Mouse (Mus musculus) layer of hippocampus, adult 6 months (tissue): ENCODE measurements around the gene Necab3. TPM values are rescaled to one million over a fixed set of nuclear protein-coding genes. Genes with fewer than 3 reads are reported as not detected.

Source experiments
- long read RNA-seq, 2 experiments: library from polyadenylated mRNA; unstranded; transcript quantifications; one replicate each; pipeline ENCODE4 v2.0.0; 2019 to 2020
- polyA plus RNA-seq: library from polyadenylated mRNA; unstranded; fragments of <200 nt; fragmentation: Nextera tagmentation; gene quantifications from 2 replicates; pipeline ENCODE4 v1.2.3, GENCODE M21; 2021

Necab3 gene
- polyA plus RNA-seq, result 27.0 and 29.4 TPM in 2 replicates
- long read RNA-seq, experiment 1, transcript Necab3-201 (13 exons, 1,829 nt), result major isoform, 42 of 59 reads
- long read RNA-seq, experiment 1, partial matches to known transcripts, result 5 of 59 reads
- long read RNA-seq, experiment 1, other reads (novel, unspliced or antisense), result 12 of 59 reads
- long read RNA-seq, experiment 2, transcript Necab3-201 (13 exons, 1,829 nt), result major isoform, 190 of 265 reads
- long read RNA-seq, experiment 2, partial matches to known transcripts, result 4 of 265 reads
- long read RNA-seq, experiment 2, other reads (novel, unspliced or antisense), result 71 of 265 reads

GRCm38 (mm10) chr2:154558264-154559039 is at the start of gene Necab3:
Gene Necab3 (minus strand): TSS chr2:154558890.

GRCm38 (mm10) chr2:154603638-154604153 is 45.0 kb upstream of the Necab3 start, which contains the start of gene Pxmp4:
Gene Pxmp4 (minus strand): TSS chr2:154603708.

GRCm38 (mm10) chr2:154569836-154570286 is 11.2 kb upstream of the Necab3 start, which contains the start of gene E2f1:
Gene E2f1 (minus strand): TSS chr2:154569892.

GRCm38 (mm10) chr2:154551476-154551875 is 7.2 kb downstream of the Necab3 start, which contains the start of gene Actl10:
Gene Actl10 (plus strand): TSS chr2:154551776.

GRCm38 (mm10) chr2:154546711-154547110 is 12.0 kb downstream of the Necab3 start, which contains the start of gene 1700003F12Rik:
Gene 1700003F12Rik (plus strand): TSS chr2:154547085.

Other genes with a start within 250 kb of the Necab3 start
- gene Cdk5rap1, start 185.9 kb downstream of the Necab3 start, polyA plus RNA-seq, result 7.7 and 8.4 TPM in 2 replicates
- gene Snta1, start 150.8 kb downstream of the Necab3 start, polyA plus RNA-seq, result 14.7 and 15.8 TPM in 2 replicates
- 33.8 and 49.0 TPM in 2 replicates for gene Cbfa2t2, start 122.4 kb downstream of the Necab3 start, polyA plus RNA-seq
- gene 1700003F12Rik, start 11.8 kb downstream of the Necab3 start, polyA plus RNA-seq, result 1.7 TPM in 2 replicates
- gene Actl10, start 7.1 kb downstream of the Necab3 start, polyA plus RNA-seq, result not detected in 2 replicates
- gene E2f1, start 11.0 kb upstream of the Necab3 start, polyA plus RNA-seq, result 2.0 and 2.5 TPM in 2 replicates
- 14.9 and 15.0 TPM in 2 replicates for gene Pxmp4, start 44.8 kb upstream of the Necab3 start, polyA plus RNA-seq
- gene Zfp341, start 54.4 kb upstream of the Necab3 start, polyA plus RNA-seq, result 1.4 and 1.5 TPM in 2 replicates
- gene 4930519P11Rik, start 54.5 kb upstream of the Necab3 start, polyA plus RNA-seq, result not detected in 2 replicates
- gene Chmp4b, start 92.8 kb upstream of the Necab3 start, polyA plus RNA-seq, result 9.3 and 11.8 TPM in 2 replicates
- gene Gm14214, start 211.1 kb upstream of the Necab3 start, polyA plus RNA-seq, result not detected in 2 replicates
- gene Raly, start 232.2 kb upstream of the Necab3 start, polyA plus RNA-seq, result 17.1 and 18.0 TPM in 2 replicates
- 0.33 TPM in 1 of 2 replicates, not detected in the other for gene a, start 232.5 kb upstream of the Necab3 start, polyA plus RNA-seq